Mouse (Mus musculus) stomach, postnatal 0 days (tissue): Measurements from ENCODE around the gene Sphkap.

Experiments used
- CTCF ChIP-seq: IDR thresholded peaks from 2 replicates; pipeline ENCODE4 v1.5.1; 2016; ENCODE audit warnings: antibody characterized with exemption, low read depth, mild to moderate bottlenecking, moderate library complexity
- EP300 ChIP-seq: optimal IDR thresholded peaks from 2 replicates; pipeline ENCODE3; 2016; ENCODE audit warnings: antibody characterized with exemption

- no peak for TF ChIP-seq CTCF
- no peak for TF ChIP-seq EP300
Measured at GRCm38 (mm10) chr1:83297137-83298076, 110.6 kb downstream of the Sphkap start.
